Mouse (Mus musculus) neural tube, embryonic 13.5 days (tissue): ENCODE measurements around the gene Trnp1. TPM values are rescaled to one million over a fixed set of nuclear protein-coding genes. Genes with fewer than 3 reads are reported as not detected.

Source experiments
- ATAC-seq: fragments of 200-750 bp; cut with Nextera tagmentation; 2 replicates; pipeline ENCODE4 v1.8.0; 2017; ENCODE audit warnings: low read depth, mild to moderate bottlenecking, moderate TSS enrichment, moderate library complexity
- H3K27ac ChIP-seq: fragments of 300-500 bp; sonication (generic); replicated peaks from 2 replicates; pipeline ENCODE4 v1.5.1; 2015; ENCODE audit warnings: moderate library complexity, mild to moderate bottlenecking, inconsistent platforms
- H3K27me3 ChIP-seq: fragments of 300-500 bp; sonication (generic); 2 replicates; pipeline ENCODE4 v1.6.1; 2015; ENCODE audit warnings: mild to moderate bottlenecking, inconsistent platforms
- H3K36me3 ChIP-seq: fragments of 300-500 bp; sonication (generic); 2 replicates; pipeline ENCODE4 v1.6.1; 2015; ENCODE audit warnings: mild to moderate bottlenecking, inconsistent platforms
- H3K4me1 ChIP-seq: fragments of 300-500 bp; sonication (generic); replicated peaks from 2 replicates; pipeline ENCODE4 v1.6.1; 2015; ENCODE audit warnings: inconsistent platforms
- H3K4me2 ChIP-seq: fragments of 300-500 bp; sonication (generic); 2 replicates; pipeline ENCODE4 v1.6.1; 2015; ENCODE audit warnings: inconsistent platforms, mild to moderate bottlenecking, moderate library complexity
- H3K4me3 ChIP-seq: fragments of 300-500 bp; sonication (generic); 2 replicates; pipeline ENCODE4 v1.5.1; 2015; ENCODE audit warnings: mild to moderate bottlenecking, inconsistent platforms
- H3K9ac ChIP-seq: fragments of 300-500 bp; sonication (generic); 2 replicates; pipeline ENCODE4 v1.6.1; 2015; ENCODE audit warnings: moderate library complexity, mild to moderate bottlenecking, inconsistent platforms
- H3K9me3 ChIP-seq: fragments of 300-500 bp; sonication (generic); 2 replicates; pipeline ENCODE4 v1.6.1; 2016; ENCODE audit warnings: inconsistent platforms
- WGBS: fragments of 180-500 bp; shearing (Covaris S2); methylation state at CpG from one replicate; pipeline ENCODE4 v1.1.7; 2015; 5-methylcytosine and 5-hydroxymethylcytosine counted together
- polyA plus RNA-seq: library from polyadenylated mRNA; unstranded; fragments of >200 nt; fragmentation: Nextera tagmentation; extraction: Ambion mirVana; gene quantifications from 2 replicates; pipeline ENCODE4 v1.2.1, GENCODE M21; 2015

Trnp1 gene
- polyA plus RNA-seq, 1 experiment from 2014 or later: 6.7 TPM

DNA sequence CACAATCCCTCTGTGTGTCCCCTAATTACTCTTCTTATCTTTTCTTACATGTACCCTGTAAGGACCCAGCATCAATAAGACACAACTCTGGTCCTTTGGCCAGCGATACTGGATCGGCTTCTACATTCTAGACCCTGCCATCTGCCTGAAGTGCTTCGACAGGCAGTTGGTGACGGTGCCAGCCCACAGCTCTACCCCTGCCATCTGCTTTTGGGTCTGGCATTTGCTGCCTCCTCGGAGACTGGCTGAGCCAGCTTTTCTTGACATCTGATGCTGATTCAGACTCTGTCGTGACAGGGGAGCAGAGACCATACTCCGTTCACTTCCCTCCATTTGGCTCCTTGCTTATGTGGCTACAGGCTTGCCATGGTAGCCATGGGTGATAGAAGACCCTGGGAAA, 10.6 kb upstream of the Trnp1 start:
- no peaks in the 10 kb centered on the region for H3K4me1 ChIP-seq
- H3K4me2 ChIP-seq: no peak overlapping the region
- peaks cover 35% of the 10 kb centered on the region for H3K27me3 ChIP-seq
- H3K9ac ChIP-seq: no peak overlapping the region
- H3K4me3 ChIP-seq: no peak overlapping the region
- no peak for ATAC-seq
- H3K27ac ChIP-seq: no peak overlapping the region
- 77% methylated on average over 7 of the region's 7 CpGs for WGBS
- H3K36me3 ChIP-seq: no peaks in the 10 kb centered on the region
- no peaks in the 10 kb centered on the region for H3K9me3 ChIP-seq

DNA sequence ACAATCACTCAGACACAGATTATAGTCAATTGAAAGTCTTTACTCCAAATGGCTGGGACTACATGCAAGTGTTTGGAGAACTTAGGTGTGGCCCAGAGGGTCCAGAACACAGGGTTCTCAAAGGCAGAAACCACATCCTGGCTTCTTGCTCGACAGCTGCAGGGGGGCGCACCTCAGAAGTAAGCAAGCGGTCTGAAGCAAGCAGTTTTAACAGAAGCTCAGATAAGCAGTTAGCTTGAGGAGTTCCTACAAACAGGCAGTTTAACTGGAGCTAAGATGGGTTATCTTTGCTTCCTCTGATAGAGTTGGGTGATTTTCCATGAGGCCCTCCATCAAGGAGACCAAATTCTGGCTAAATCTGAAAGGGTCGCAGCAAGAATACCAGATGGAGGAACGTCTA, 8.2 kb upstream of the Trnp1 start:
- WGBS: 78% methylated on average over 5 of the region's 5 CpGs
- Histone ChIP-seq H3K36me3 (no peaks in the 10 kb centered on the region), H3K9ac (no peak overlapping the region), H3K4me3 (no peak overlapping the region), H3K4me2 (no peak overlapping the region), H3K4me1 (no peaks in the 10 kb centered on the region), H3K27me3 (peaks cover 58% of the 10 kb centered on the region), H3K27ac (no peak overlapping the region), H3K9me3 (no peaks in the 10 kb centered on the region)
- ATAC-seq: no peak

DNA sequence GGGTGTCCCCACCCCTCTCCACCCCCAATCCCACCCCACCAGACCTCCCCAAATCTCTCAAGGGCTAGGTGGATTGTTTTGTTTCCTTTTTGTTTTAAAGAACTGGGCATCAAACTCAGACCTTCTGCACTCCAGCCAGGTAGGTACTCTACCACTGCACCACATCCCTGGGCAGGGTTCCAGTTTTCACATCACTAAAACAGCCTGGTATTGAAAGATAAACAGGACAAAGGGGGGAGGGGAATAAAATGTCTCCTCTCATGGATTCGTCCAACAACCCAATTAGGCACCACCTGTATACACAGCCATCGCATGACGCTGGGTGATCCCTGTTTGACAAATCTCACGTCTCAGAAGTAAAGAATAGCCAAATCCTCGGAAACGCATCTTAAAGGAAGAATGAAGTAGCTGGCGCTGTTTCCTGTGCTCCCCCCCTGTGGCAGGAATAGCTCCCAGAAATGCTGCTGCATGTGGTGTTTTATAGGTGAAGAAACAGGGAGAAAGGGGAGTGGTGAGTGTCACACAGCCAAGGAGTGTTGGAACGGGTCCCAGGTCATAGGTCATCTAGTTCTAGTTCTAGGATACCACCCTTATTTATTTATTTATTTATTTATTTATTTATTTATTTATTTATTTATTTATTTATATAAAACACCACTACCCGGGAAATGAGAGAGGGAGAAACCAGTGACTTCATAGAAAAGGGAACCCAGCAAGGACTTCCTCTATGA, 6.6 kb upstream of the Trnp1 start:
- Histone ChIP-seq H3K9me3 (no peaks in the 10 kb centered on the region), H3K9ac (no peak overlapping the region), H3K4me3 (no peak overlapping the region), H3K27ac (no peak overlapping the region), H3K4me2 (no peak overlapping the region), H3K4me1 (no peaks in the 10 kb centered on the region), H3K36me3 (no peaks in the 10 kb centered on the region), H3K27me3 (peaks cover 74% of the 10 kb centered on the region)
- WGBS: 65% methylated on average over 9 of the region's 9 CpGs
- no peak for ATAC-seq

DNA sequence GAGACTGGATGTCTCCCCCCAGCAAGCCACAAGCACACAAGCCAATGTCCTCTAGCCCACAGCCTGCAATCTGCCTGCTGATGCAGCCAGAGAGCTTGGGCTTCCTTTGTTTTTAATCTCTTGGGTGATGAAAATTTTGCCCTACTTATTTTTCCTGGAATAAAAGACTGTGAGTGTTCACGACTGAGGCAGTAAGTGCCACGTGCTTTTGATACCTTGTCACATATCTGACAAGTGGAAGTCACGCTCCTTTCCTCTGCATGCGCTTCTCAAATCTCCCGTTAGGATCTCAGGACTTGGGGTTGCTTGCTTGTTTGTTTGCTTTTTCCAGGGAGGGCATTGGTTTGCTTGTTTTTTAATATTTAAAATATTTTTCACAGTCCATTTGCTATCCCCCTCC, 6.0 kb upstream of the Trnp1 start:
- no peak for ATAC-seq
- WGBS: 59% methylated on average over 5 of the region's 5 CpGs
- H3K27me3 ChIP-seq: peaks cover 80% of the 10 kb centered on the region

DNA sequence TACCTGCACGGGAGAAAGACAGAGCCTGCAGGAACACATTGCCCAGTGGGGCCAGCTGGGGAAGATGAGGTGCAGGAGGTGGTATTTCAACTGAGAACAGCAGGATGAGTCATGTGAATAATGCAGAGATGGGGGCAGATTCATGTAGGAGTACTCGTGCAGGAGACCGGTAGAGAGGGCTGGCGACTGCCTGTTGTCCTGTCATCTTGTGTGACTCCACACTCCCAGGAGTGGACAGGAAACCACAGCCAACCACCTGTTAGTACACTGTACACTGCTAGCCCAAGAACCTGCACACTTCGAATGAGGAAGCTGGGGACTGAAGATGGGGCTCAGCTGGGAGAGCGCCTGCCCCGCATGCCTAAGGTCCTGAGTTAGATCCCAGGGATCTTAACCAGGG, 3.2 kb upstream of the Trnp1 start:
- Histone ChIP-seq H3K36me3 (no peaks in the 10 kb centered on the region), H3K27me3 (peaks cover 91% of the 10 kb centered on the region), H3K9ac (no peak overlapping the region), H3K4me2 (no peak overlapping the region), H3K4me3 (no peak overlapping the region), H3K27ac (no peak overlapping the region), H3K9me3 (no peaks in the 10 kb centered on the region), H3K4me1 (peaks cover 23% of the 10 kb centered on the region)
- no peak for ATAC-seq
- WGBS: 70% methylated on average over 7 of the region's 7 CpGs

More for the DNA sequence above, 6.0 kb upstream of the Trnp1 start:
- H3K9me3 ChIP-seq: no peaks in the 10 kb centered on the region
- H3K27ac ChIP-seq: no peak overlapping the region
- no peak overlapping the region for H3K4me3 ChIP-seq
- no peaks in the 10 kb centered on the region for H3K4me1 ChIP-seq
- H3K9ac ChIP-seq: no peak overlapping the region
- H3K4me2 ChIP-seq: no peak overlapping the region
- H3K36me3 ChIP-seq: no peaks in the 10 kb centered on the region

DNA sequence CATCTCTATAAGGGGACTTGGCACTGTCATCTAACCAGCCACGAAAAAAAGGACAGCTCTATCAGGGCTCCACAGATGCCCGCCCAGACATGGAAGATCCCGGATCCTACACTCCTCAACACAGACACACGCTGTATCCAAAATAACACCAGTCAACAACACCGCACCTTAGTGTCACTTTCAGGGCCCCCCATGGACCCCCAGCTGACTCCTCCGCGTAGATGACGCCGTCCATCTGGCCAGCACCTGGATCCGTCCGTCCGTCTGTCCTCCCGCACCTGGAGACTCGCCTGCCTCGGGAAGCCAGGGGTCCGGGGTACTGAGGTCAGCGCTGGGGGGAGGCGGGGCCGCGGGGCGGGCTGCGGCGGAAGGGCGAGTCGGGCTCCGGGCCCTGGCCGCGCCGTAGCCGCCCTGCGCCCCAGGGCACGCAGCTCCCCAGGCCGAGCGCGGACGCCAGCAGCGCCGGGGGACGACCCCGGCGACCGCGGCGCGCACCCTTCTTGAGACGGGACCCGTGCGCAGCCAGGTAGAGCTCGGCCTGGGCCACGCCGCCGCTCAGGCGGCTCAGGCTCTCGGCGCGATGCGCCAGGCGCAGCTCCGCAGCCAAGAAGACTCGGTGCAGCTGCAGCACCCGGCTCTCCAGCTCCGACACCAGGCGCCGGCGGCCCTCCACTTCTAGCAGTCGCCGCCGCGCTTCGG, 740 bp downstream of the Trnp1 start:
- peak; percentile 60 for ATAC-seq
- Histone ChIP-seq H3K36me3 (no peaks in the 10 kb centered on the region), H3K4me1 (peaks cover 32% of the 10 kb centered on the region)

DNA sequence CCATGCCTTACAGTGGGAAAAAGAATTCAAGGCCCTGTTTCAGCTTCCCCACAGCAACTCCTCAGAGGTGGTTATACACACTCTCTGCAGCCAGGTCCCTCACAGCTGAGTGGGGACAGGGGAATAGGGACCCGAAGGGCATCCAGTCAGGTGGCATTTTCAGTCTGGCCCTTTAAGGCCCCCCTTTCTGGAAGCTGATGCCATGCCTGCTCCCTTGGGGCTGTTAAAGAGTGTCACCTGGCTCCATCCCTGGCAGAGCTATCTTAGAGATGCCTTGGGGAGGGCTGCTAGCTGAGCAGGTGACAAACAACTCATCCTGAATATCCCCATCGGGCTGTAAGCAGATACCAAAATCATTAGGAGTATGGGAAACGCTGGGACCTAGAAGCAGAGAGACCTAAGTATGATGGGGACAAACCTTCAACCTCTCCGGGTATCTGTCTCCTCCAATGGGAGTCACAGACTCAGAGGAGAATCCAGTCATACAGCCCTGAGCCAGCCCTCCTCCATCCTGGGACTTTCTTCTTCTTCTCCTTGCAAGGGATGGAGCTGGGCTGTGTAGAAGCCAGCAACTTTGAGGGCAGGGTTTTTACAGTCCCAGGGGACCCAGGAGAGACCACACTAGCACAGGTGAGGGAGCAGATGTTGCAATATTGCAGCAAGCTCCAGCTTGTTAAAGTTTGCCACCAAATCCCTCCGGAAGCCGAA, 1.5 kb downstream of the Trnp1 start:
- peaks cover 83% of the 10 kb centered on the region for H3K27me3 ChIP-seq

More for the DNA sequence above, 740 bp downstream of the Trnp1 start:
- no peaks in the 10 kb centered on the region for H3K9me3 ChIP-seq
- H3K4me2 ChIP-seq: peak overlapping the region; percentile 98
- H3K27ac ChIP-seq: no peak overlapping the region
- H3K4me3 ChIP-seq: peak overlapping the region; percentile 63
- peaks cover 90% of the 10 kb centered on the region for H3K27me3 ChIP-seq
- under 1% methylated on average over 69 of the region's 70 CpGs for WGBS
- H3K9ac ChIP-seq: peak overlapping the region; percentile 78

DNA sequence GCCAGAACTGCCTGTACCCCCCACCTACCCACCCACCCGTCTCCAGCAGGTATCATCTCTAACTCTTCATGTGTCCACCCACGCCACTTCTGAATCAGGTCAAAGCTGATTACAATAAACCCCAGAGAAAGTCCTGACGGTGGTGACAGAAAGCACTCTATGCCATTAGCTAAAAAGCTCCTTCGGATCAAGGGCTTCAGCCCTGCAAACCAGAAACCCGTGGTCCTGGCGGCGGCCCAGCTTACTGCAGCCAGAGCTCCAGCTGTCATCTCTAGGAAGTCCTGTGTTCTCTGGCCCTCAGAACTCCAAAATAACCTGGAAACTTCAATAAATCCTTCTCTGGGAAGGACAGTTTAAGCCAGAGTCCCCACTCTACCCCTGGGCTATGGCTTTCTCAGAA, 2.6 kb downstream of the Trnp1 start:
- H3K27me3 ChIP-seq: peaks cover 71% of the 10 kb centered on the region
- no peak overlapping the region for H3K27ac ChIP-seq
- WGBS: 36% methylated on average over 7 of the region's 7 CpGs
- no peak overlapping the region for H3K4me2 ChIP-seq
- H3K4me3 ChIP-seq: no peak overlapping the region
- no peaks in the 10 kb centered on the region for H3K9me3 ChIP-seq
- no peak for ATAC-seq
- H3K4me1 ChIP-seq: peaks cover 32% of the 10 kb centered on the region
- H3K9ac ChIP-seq: no peak overlapping the region
- H3K36me3 ChIP-seq: no peaks in the 10 kb centered on the region

More for the DNA sequence above, 1.5 kb downstream of the Trnp1 start:
- no peaks in the 10 kb centered on the region for H3K36me3 ChIP-seq
- H3K4me3 ChIP-seq: peak overlapping the region; percentile 63
- WGBS: 19% methylated on average over 6 of the region's 6 CpGs
- no peak overlapping the region for H3K27ac ChIP-seq
- H3K9me3 ChIP-seq: no peaks in the 10 kb centered on the region
- peak overlapping the region; percentile 78 for H3K9ac ChIP-seq
- H3K4me1 ChIP-seq: peaks cover 32% of the 10 kb centered on the region
- no peak for ATAC-seq
- H3K4me2 ChIP-seq: peak overlapping the region; percentile 98

DNA sequence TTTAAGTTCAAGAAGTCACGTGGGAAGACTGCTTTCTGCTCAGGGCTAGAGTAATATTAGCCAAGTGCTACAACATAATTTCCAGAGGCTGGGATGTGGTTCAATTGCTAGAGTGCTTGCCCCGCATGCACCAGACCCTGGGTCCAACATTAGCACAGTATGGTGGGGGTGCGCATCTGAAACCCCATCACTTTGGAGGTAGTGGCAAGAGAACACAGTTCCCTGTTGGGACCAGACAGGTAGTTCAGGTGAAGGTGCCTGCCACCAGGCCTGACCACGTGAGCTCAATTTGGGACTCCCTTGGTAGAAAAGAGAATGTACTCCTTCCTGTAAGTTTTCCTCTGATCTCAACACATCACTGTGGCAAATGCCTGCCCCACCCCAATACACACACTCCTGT, 3.5 kb downstream of the Trnp1 start:
- peaks cover 63% of the 10 kb centered on the region for H3K27me3 ChIP-seq
- no peaks in the 10 kb centered on the region for H3K36me3 ChIP-seq
- no peak for ATAC-seq
- no peak overlapping the region; the same call in 1 of the 2 replicates for H3K4me2 ChIP-seq
- 65% methylated on average over 4 of the region's 4 CpGs for WGBS
- no peak overlapping the region for H3K9ac ChIP-seq
- H3K9me3 ChIP-seq: no peaks in the 10 kb centered on the region
- H3K27ac ChIP-seq: no peak overlapping the region
- H3K4me1 ChIP-seq: peaks cover 33% of the 10 kb centered on the region
- no peak overlapping the region for H3K4me3 ChIP-seq

DNA sequence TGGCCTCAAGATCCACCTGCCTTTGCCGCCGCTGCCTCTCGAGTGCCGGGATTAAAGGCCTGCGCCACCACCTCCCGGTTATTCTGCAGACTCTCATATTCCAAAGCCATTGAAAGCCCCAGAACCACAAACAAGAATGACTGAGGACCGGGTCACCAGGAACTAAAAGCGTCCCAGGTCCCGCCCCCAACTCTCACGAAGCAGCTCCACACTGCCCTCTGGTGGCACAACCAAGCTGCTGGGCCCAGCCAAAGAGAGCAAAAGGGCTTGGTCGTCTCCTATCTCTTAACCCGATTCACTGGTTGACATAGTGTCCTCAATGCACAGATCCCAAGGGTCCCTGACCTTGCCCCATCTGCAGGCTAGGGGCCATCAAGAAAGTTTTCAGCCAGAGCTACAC, 3.9 kb downstream of the Trnp1 start:
- peaks cover 58% of the 10 kb centered on the region for H3K27me3 ChIP-seq
- ATAC-seq: no peak
- WGBS: 2% methylated on average over 12 of the region's 12 CpGs

DNA sequence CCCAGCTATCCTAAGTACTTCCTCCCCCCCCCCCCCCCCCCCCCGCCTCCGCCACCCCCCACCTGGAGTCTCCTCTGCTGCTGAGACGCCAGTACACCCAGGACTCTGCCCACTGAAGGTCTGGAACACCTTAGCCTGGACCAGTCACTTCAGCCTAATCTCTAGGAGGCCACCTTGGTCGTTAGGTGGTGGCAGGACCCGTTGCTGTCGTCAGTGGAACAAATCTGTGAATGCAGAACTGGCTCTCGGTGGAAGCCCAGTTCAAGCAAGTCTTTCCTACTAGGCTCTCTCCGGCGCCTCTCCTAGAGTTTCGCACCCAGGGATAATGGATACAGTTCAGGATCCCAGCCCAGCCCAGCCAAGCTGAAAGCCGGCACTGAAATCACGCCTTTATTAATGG, 4.5 kb downstream of the Trnp1 start:
- peak overlapping the region; percentile 51 for H3K4me2 ChIP-seq
- H3K27me3 ChIP-seq: peaks cover 53% of the 10 kb centered on the region
- ATAC-seq: no peak
- H3K4me1 ChIP-seq: peaks cover 35% of the 10 kb centered on the region
- H3K9me3 ChIP-seq: no peaks in the 10 kb centered on the region
- 24% methylated on average over 9 of the region's 12 CpGs for WGBS
- no peak overlapping the region for H3K27ac ChIP-seq
- H3K9ac ChIP-seq: no peak overlapping the region
- H3K4me3 ChIP-seq: peak overlapping the region; percentile 24
- H3K36me3 ChIP-seq: no peaks in the 10 kb centered on the region

More for the DNA sequence above, 3.9 kb downstream of the Trnp1 start:
- H3K4me3 ChIP-seq: peak overlapping the region; percentile 24
- no peak overlapping the region for H3K9ac ChIP-seq
- peaks cover 36% of the 10 kb centered on the region for H3K4me1 ChIP-seq
- H3K4me2 ChIP-seq: peak overlapping the region; percentile 51
- H3K27ac ChIP-seq: no peak overlapping the region
- H3K36me3 ChIP-seq: no peaks in the 10 kb centered on the region
- no peaks in the 10 kb centered on the region for H3K9me3 ChIP-seq

DNA sequence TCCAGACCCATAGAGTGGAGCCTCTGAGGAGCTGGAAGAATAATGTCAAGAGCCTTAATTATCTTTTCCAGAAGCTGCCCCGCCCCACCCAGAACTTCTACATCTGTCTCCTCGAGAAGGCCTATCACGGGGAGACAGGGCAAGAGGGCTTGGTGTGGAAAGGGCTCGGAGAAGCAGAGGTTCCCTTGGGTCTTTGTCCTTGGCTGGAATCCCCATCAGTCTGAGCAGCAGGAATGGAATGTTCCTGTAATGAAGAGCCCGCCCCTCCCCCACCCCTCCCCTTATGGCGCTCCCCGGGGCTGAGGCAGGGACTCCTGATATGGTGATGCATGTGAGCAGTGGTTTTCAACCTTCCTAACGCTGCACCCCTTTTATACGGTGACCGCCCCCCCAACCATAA, 6.5 kb downstream of the Trnp1 start:
- no peak for ATAC-seq
- Histone ChIP-seq H3K4me1 (peaks cover 15% of the 10 kb centered on the region), H3K27me3 (peaks cover 33% of the 10 kb centered on the region)

More for the DNA sequence above, 6.5 kb downstream of the Trnp1 start:
- Histone ChIP-seq H3K27ac (no peak overlapping the region), H3K36me3 (no peaks in the 10 kb centered on the region), H3K4me3 (no peak overlapping the region), H3K9me3 (no peaks in the 10 kb centered on the region), H3K9ac (no peak overlapping the region), H3K4me2 (no peak overlapping the region)
- 34% methylated on average over 10 of the region's 10 CpGs for WGBS
